Mouse (Mus musculus): Measurements from ENCODE around the gene Olfr519.

GRCm38 (mm10) chr7:108934836-108935235, 40.6 kb upstream of the Olfr519 start:
- TF ChIP-seq CTCF (IDR thresholded peaks at IDR 0.05; ENCODE audit: extremely low read depth, insufficient read depth, low read length) (no peak), POLR2A (IDR thresholded peaks at IDR 0.05; ENCODE audit: extremely low read depth, insufficient read depth, low read length) (no peak)
